Mouse (Mus musculus): ENCODE data around the gene Oas3.

Gene Oas3

DNA sequence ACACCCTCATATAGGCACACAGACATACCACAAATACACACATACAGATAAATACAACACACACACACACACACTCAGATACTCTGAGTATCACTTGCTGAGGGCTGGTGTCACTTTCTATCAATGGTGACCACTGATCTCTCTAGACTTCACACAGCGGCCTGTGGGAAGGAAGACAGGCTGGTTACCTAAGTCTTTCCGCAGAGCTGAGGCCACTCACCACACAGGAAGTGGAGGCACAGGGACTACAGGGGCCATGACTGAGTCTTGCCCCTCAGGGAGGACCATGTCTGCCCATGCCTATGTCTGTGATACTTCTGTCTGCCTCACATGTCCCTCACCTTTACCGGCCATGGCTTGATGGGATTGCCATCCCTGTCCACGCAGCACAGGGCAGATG lies 23.2 kb downstream of the Oas3 start:
- DNase-seq (ENCODE audit: low read depth, low spot score), result no peak

DNA sequence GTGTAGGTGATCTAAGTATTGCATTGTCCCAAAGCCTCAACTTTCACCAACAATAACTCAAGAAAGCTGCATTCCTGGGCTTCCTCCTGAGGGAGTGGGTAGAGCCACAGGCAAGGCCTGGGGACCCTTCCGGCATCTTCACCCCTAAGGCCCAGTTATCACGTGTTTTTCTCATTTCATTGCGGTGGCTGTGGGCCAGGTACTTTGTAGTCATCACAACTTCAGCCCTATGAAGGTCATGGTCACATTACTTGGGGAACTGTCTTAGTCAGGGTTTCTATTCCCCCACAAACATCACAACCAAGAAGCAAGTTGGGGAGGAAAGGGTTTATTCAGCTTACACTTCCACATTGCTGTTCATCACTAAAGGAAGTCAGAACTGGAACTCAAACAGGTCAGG lies 24.7 kb downstream of the Oas3 start:
- no peak for DNase-seq (ENCODE audit: low read depth, low spot score)

DNA sequence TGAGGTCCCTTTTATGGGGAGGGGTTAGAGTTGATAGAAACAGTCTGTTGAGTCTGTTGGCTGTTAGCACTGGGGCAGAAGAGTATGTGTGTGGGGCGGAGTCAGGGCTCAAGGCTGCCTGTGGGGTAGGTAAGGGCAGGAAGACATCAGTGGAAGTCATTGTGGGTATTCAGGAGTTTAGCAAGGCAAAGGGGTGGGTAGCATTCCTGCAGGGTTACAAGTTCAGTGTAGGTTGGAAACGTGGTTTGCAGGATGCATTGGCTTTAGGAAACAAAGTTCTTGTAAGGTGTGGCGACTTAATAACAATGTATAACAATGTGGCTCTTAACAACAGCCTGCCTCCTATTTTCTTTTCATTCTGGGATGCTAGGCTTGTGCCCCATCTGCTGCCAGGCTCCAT lies 26.3 kb downstream of the Oas3 start:
- no peak for DNase-seq (ENCODE audit: low read depth, low spot score)

DNA sequence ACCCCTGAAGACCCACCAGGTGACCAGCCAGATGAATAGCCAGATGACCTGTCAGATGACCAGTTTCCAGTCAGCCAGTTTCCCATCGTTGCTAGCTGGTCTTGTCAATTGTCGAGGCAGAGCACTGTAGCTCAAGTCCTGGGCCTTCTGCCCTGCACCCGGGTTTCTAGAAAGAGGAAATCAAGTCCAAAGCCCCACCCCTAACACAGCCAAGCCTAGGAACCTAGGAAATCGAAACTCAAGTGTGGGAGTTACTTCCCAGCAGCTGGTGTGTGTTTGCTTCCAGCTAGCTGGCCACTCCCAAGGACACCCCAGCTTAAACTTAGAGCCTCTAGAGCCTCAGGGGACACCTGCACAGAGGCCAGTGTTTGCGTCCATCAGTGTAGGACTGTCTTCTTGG lies 27.8 kb downstream of the Oas3 start, which contains the start of gene Oas2:
TSS of gene Oas2 (minus strand) at position 166 of the 400 bp plus-strand sequence.
- DNase-seq (ENCODE audit: low read depth, low spot score), result peak; percentile 10

DNA sequence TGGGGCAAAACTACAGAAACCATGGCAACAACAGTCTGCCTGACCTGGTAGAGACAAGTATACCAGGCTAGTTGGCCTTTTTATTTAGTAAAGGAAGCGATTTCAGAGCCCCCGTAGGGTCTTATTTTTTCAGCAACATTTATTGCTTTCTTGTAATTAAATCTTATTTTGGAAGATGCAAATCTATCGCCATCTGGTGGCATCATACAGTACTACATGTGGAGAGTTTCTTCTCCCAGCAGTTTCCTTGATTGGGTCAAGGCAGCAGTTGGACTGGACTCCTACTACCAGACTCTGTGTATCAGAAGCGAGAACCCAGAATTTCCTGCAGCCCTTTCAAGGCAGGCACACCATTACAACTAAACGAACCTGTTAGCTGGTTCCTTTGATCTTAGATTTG lies 31.0 kb downstream of the Oas3 start:
- DNase-seq (ENCODE audit: low read depth, low spot score), result peak; percentile 80

DNA sequence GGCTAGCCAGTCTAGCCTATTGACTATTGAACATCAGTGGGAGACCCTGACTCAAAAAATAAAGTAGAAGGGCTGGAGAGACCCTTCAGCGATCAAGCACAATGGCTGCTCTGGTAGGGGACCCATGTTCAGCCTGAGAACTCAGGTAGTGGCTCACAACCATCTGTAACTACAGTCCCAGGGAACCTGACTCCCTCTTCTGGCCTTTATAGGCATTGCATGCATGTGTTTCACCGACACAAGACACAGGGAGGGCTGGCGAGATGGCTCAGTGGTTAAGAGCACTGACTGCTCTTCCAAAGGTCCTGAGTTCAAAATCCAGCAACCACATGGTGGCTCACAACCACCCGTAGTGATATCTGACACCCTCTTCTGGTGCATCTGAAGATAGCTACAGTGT lies 35.3 kb downstream of the Oas3 start:
- DNase-seq (ENCODE audit: low read depth, low spot score), result peak; percentile 65

DNA sequence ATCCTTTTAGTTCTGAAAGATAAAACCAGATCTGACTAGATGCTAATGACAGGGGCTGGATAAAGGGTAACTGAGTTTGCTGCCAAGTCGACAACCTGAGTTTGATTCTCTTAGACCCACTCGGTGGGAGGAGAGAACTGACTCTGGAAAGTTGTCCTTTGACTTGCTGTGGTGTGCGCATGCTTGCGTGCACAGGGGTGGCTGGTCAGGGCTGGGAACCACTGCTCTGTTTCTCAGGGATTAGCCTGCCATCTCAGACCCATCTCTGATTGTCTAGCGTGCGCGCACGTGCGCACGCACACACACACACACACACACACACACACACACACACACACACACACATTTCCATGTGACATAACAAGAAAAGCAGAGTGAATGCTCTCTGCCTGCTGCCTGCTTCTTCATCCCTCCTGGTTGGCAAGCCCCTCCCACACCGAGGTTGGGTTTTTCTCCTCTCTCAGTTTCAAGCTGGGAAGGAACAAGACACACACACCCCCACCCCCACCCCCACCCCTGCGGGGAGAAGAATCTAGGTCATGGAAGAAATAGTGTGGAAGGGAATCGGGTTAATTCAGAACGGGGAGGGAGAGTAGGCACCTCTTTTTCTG lies 43.0 kb downstream of the Oas3 start:
- no peak for DNase-seq (ENCODE audit: low read depth, low spot score)

DNA sequence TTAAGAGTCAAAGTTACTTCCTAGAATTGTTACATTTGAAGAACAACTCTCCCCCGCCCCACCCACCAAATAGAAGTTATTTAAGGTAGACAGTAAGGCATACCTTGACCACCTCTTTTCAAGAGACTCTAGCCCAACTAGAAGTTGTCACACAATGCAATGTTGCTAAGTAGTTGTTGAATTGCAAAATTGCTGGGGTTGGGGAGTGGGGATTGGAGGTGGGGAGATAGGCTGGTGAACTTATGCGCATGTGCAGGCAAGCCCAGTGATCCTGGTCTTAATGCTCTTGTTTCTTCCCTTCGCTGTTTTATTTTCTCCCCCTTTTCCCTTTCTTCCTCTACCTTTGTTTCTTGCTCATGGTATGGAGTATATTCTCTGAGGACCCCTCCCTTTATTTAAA lies 43.8 kb downstream of the Oas3 start:
- DNase-seq (ENCODE audit: low read depth, low spot score), result no peak

DNA sequence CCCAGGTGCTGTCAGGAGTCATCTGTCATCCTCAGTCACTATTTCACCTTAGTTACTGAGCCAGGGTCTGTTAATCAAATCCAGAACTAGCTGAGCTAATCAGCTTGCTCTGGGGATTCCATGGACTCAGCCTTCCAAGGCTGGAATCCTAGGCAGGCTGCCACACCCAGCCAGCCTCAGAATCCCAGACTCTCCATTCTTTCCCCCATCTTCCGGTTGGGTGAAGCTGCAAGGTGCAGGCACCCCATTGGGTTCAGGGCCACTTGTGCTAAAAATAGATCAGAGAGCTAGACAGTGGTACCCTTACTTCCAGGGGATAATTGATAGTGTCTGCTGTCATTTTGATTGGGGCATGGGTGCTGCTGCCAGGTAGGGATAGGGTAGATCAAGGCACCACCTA lies 44.7 kb downstream of the Oas3 start:
- no peak for DNase-seq (ENCODE audit: low read depth, low spot score)

DNA sequence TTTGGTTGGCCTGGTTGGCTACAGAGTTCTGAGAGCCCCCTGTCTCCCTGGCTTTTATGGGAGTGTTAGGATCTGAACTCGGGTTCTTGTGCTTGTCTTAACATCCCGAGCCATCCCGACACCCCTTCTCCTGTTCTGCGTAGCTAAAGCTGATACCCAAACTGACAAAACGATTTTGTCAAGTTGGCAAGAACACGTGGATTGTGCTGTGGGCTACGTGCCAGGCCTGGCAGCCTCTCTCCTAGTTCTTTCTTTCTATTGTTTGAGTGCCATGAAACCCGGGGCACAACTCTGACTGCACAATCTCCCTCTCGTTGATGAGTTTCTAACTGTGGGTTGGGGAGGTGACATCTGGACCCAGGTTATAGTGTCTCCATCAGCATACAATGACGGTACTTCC lies 48.1 kb downstream of the Oas3 start:
- DNase-seq (ENCODE audit: low read depth, low spot score), result no peak

DNA sequence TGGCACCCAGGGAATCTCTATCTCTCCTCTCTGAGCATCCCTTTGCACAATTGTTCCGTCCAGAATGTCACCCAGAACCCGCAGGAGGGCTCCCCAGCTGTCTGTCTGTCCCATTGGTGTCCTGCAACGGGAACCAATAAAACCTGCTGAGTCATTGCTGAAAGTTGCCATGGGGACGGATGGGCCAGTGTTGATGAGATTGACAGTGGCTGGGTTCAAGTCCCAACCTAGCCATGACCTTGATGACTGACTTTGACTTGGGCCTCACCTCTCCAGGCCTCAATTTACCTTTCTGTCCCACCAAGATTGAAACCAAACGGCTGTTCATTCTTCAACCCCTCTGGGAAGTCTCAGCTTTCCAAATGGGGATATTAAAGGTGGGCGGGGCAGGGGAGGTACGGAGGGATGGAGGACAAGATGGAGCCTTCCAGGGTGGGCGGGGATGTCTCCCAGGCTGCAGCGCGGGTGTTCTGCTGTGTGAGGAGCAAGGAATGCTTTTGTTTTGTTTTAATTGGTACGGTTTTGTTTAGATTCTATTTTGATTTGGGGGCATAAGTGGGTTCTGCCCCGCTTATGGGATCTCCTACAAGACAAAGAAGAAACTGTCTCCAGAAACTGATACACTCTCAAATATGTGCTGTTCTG lies 51.5 kb downstream of the Oas3 start:
- no peak for DNase-seq (ENCODE audit: low read depth, low spot score)

DNA sequence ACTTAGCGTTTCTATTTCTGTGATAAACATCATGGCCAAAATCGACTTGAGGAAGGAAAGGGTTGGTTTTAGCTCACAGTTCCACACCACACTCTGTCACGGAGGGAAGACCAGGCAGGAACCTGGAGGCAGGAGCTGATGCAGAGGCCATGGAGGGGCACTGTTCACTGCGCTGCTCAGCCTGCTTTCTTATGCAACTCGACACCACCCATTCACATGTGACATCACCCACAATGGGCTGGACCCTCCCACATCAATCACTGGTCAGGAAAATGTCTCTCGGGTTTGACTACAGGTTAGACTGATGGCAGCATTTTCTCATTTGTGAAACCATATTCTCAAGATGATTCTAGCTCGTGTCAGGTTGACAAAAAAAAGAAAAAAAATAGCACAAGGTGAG lies 56.5 kb downstream of the Oas3 start:
- no peak for DNase-seq (ENCODE audit: low read depth, low spot score)

DNA sequence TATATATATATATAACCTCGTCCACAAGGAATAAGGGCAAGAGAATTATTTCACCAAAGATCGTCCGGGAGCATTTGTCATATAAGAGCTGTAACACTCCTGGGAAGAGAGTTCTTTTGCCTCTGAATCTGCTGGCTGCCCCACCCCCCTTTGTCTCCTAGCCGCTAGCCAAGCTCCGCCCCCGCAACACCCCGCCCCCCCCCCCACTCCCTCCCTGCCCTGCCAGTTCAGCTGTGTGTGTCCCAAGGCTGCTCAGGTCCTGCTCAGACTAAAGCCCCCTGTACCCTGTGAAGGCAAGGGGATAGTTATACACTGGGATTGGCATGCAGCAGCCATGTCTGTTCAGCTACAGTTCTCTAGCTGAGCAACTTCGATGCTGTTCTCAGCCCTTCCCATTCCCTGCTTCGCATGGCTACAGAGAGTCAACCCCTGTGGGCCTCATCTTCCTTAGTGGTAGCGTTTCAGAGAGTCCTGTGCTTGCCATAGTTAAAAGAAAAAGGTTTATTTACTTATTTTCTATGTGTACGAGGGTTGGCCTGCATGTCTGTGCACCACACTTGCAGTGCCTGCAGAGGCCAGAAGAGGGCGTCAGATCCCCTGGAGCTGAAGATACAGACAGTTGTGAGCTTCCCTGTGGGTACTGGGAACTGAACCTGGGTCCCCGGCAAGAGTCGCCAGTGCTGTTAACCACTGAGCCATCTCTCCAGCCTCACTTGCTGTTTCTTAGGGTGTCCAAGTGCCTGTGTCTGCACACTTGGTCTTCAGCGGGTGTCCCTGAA lies 58.7 kb downstream of the Oas3 start:
- DNase-seq (ENCODE audit: low read depth, low spot score), result no peak

DNA sequence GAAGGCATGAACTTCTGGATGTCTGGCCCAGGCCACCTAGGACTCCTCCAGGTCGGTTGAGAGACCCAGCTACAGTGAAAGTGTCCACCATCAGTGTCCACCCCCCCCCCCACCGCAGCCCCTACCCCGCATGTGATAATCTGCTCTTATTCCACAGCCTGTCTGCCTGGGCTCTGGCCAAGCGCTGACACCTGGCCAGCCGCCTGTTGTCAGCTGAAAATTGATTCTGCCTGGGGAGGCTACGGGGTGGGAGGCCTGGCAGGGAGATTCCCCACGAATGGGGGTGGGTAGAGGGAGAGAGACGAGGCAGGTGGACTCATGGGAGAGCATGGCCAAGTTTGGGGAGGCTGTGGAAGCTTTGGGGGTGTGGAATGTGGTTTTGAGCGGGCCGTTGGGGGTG lies 60.3 kb downstream of the Oas3 start:
- DNase-seq (ENCODE audit: low read depth, low spot score), result no peak

DNA sequence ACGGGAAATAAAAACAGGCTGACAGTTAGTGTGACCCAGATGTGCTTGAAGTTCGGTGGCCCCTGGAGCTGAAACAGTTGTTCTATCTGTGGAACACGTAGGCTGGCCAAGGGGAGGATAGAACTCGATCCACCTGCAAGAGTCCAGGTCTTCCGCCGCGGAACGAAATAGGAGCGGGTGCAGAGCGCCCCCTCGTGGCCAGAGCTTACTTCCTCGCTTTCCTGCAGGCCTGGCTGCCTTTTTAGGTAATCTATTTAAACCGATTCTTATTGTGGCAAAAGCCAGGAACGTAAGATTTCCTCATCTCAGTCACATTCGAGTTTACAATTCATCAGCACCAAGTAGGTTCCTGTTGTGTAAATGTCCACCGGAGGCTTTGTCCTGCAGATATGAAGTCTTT lies 63.1 kb downstream of the Oas3 start:
- DNase-seq (ENCODE audit: low read depth, low spot score), result peak; percentile 63

DNA sequence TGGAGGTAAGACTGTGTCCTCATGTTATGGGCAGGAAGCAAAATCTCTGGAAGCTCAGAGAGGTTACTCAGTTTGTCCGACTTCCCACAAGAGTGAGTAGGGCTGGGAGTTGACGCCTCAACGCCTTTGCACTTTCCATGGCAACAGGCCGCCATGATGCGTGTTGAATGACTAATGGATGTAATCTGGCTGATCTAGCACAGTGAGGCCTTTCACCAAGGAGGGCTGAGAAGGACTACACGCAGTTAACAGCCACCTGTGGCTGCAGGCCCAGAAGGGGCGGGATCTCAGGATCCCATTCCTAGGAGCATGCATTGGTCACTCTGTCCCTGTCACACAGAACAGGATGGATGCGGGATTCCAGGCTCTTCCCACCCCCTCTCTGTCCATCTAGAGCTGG lies 64.7 kb downstream of the Oas3 start:
- DNase-seq (ENCODE audit: low read depth, low spot score), result peak; percentile 18

DNA sequence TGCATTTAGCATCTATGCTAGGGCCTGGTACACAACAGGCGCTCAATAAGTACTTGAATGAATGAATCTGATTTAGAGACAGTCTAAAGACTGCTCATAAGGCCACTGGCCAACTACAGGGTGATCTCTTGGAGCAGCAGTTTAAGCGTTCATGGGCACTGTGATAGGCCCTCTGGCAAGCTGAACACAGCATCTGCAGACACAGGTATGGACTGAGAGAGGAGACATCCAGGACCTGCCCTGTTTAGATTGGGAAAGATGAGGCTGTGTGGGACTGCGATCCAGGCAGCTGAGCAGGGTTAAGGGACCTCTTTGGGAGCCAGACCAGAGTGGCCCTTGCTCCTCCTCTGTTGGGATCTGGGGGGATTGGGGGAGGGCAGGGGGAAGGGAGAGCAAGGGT lies 65.6 kb downstream of the Oas3 start, which contains the start of gene Dtx1:
TSS of gene Dtx1 (minus strand) at position 101 of the 400 bp plus-strand sequence.
- DNase-seq (ENCODE audit: low read depth, low spot score), result no peak

DNA sequence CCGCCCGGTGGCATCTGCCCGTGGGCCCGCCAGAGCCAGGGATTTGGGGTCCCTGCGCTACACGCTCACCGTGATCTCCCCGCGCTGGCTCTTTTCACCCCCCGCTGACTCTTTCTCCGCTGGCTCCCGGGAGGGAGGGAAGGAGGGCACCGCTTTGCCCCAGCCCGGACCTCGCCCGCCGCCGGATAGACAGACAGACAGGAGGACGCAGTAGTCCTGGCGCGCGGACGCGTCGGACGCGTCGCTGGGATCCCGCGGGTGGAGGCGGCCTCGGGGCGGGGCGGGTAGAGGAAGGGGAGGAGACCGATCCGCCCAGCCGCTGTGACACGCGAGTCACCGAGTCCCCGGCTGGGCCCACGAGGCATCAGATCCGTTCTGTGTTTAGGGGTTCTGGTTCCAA lies 66.0 kb downstream of the Oas3 start:
- DNase-seq (ENCODE audit: low read depth, low spot score), result no peak

DNA sequence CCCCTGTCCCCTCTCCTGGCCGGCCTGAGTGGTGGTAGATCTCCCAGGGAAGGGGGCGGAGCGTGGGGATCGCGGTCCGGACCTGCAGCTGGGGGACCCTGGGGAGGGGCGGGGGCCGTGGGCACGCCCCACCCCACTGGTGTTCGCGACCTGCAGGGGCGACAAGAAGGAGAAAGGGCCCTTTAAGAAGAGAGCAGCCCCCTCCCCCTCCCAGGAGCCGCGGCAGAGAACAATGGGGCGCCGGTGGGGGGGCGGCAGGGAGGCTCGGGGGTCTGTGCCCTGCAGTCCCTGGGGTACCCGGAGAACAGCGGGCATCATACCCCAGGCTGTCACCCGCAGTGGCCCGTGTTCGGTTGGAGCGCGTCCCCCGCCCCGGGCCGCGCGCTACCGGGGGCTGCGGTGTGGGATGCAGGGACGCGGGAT lies 66.6 kb downstream of the Oas3 start:
- DNase-seq (ENCODE audit: low read depth, low spot score), result no peak

DNA sequence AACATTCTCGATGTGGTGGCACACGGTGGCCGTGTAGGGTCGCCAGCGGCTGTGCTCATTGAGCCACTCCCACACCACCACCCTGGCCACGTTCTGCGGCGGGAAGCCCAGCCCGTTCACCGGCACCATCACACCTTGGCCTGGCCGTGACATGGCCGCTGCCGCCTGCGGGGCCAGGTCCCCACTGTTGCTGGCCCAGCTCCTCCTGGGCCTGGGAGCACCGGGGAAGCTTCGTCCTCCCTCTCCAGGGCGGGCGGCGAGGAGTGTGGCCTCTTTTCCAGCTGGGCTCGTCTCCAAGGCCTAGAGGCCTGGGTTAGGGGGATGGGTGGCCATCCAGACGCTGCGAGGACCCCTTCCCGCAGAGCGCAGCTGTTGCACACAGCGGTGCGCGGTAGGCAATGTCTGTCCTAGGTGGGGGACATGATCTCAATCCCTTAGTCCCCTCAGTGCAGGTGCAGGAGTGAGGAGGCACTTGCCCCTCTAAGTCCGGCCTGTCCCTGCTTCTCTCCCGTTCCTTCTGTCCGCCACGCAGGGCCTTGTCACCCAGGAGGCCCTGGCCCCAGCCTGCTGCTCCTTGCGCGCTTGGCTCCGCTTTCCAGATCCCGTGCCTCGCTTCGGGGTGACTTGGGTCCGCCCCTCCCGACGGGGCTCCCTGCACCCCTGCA lies 67.2 kb downstream of the Oas3 start:
- no peak for DNase-seq (ENCODE audit: low read depth, low spot score)

DNA sequence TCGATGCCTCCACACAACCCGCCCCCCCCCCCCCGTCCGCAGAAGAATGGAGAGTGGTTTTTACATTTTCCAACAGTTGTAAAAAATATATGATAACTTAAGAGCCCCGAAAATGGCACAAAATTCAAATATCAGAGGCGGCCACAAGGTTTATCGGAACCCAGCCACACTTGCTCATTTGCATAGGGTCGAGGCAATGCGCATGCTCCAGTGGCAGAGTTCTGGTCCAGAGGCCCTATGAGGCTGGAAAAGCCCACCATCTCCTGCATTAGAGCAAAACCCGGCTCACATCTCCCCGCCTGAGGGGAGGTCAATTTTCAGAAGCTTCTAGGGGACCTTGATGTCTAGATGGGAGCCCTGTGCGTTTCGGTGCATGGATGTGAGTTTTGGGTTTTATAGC lies 70.5 kb downstream of the Oas3 start:
- no peak for DNase-seq (ENCODE audit: low read depth, low spot score)

DNA sequence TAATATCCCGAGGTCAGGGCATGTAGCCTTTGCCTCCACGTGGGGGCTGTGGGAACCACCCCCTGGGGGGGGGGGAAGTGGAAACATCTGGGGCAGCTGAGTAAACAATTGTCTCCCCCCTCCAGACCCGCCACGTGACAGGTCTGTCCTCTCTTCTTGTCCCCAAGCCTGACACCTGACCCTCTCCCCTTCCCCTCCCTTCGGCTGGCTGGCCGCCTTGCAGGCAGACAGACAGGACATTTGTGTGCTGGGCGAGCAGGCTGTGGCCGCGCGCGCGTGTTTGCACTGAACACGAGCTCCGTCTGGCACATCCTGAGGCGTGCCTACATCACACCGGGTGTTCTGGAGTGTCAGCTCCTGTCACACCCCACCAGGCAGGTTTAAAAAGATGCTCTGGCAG lies 70.9 kb downstream of the Oas3 start:
- no peak for DNase-seq (ENCODE audit: low read depth, low spot score)

Data from 3T3-L1 (cell line).